Mouse (Mus musculus): ENCODE measurements around the gene Tmtc1.

DNA sequence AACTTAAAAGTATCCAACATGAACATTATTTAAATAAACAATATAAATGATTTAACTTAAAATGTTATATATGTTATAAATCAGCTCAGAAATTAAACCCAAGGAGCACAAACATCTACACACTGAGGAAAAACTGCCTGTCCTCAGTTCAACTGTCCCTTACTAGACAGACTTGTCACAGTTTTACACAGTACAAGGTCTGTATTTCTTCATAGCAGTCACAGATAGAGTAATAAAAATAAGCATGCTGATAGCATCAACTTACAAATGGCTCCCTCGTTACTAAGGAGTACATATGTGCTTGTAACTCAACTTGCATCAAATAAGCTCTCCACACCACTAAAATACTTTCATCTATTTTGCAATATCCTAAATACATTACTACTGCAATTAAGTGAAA, 239.1 kb downstream of the Tmtc1 start:
- no peak for TF ChIP-seq GATA1 (IDR thresholded peaks at IDR 0.05; ENCODE audit: low read length)
- TF ChIP-seq TAL1 (IDR thresholded peaks at IDR 0.05; ENCODE audit: low read length) = no peak

Data from erythroblast, embryonic 14.5 days (primary cell).